Mouse (Mus musculus): ENCODE data around the gene Gm20458. TPM values are rescaled to one million over a fixed set of nuclear protein-coding genes. Genes with fewer than 3 reads are reported as not detected.

Gene Gm20458
- polyA plus RNA-seq, 1 experiment = not detected

DNA sequence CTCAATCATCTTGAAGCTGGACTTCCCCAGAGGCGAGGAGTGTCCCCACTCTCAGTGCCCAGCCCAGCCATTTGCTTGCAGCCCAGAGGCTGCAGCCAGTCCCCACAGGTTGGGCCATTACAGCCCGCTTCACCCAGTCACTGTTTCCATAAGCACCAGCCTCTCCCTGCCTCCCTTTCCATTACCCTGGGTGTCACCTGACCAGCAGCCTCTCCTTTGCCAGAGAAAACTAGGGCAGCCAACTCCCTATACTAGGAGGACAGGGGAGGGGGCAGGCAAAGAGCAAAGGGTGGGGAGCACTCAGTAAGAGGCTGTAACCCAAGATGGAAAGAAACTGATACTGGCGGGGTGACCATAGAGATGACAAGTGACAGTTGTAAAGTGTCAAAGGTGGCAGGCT, 23.8 kb upstream of the Gm20458 start:
- Histone ChIP-seq H3K4me1 (ENCODE audit: control insufficient read depth, insufficient read depth, low read length) (no peaks in the 10 kb centered on the region), H3K27ac (ENCODE audit: control insufficient read depth, insufficient read depth, low read depth, low read length, poor library complexity) (no peak overlapping the region), H3K4me3 (replicated peaks; ENCODE audit: control insufficient read depth, low read depth, low read length) (no peak overlapping the region)
- TF ChIP-seq POLR2A (IDR thresholded peaks at IDR 0.05; ENCODE audit: borderline replicate concordance, control insufficient read depth, low read depth, low read length) = no peak
- TF ChIP-seq CTCF (IDR thresholded peaks at IDR 0.05; ENCODE audit: control insufficient read depth, insufficient read depth, low read length) = no peak
- 76% methylated on average over 3 of the region's 3 CpGs for WGBS

DNA sequence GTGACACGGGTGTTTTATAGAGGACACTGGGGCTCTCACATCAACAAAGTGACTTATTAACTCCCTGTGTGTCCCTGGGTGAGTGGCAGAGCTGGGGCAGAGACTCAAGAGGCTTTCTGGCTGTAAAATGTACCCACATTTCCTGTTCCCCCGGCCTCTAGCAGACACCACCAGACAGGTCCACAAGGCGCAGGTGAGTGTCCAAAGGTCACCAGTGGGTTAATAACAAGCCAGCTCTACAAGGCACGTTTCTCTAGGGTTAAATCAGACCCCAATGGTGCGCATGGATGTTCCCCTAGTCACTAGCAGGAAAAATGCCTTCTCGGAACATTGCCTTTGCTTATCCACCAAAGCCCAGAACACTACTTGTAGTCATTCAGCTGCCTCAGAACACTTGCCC, 23.1 kb upstream of the Gm20458 start:
- Histone ChIP-seq H3K27ac (ENCODE audit: control insufficient read depth, insufficient read depth, low read depth, low read length, poor library complexity) (no peak overlapping the region), H3K4me1 (ENCODE audit: control insufficient read depth, insufficient read depth, low read length) (no peaks in the 10 kb centered on the region), H3K4me3 (replicated peaks; ENCODE audit: control insufficient read depth, low read depth, low read length) (no peak overlapping the region)
- 52% methylated on average over 6 of the region's 6 CpGs for WGBS
- no peak for TF ChIP-seq CTCF (IDR thresholded peaks at IDR 0.05; ENCODE audit: control insufficient read depth, insufficient read depth, low read length)
- no peak for TF ChIP-seq POLR2A (IDR thresholded peaks at IDR 0.05; ENCODE audit: borderline replicate concordance, control insufficient read depth, low read depth, low read length)

DNA sequence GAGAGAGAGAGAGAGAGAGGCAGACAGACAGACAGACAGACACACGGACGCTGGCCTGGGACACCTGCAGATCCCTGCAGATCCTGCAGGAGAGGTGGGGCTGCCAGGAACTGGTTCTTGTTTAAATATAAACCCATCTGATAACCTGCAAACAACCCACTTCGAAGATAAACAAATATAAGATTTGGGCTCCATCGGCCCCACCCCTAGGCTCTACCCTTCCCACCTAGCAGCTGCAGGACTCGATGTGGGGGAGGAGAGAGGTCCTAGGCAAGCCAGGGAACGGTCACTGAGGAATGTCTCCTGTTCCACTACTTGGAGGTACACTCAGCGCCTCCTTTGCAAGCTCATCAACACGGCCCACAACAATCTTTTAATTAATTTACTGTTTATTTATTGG, 22.5 kb upstream of the Gm20458 start:
- no peak overlapping the region for H3K27ac ChIP-seq (ENCODE audit: control insufficient read depth, insufficient read depth, low read depth, low read length, poor library complexity)
- no peak overlapping the region for H3K4me3 ChIP-seq (replicated peaks; ENCODE audit: control insufficient read depth, low read depth, low read length)
- 71% methylated on average over 8 of the region's 8 CpGs for WGBS
- TF ChIP-seq POLR2A (IDR thresholded peaks at IDR 0.05; ENCODE audit: borderline replicate concordance, control insufficient read depth, low read depth, low read length) (no peak), CTCF (IDR thresholded peaks at IDR 0.05; ENCODE audit: control insufficient read depth, insufficient read depth, low read length) (no peak)
- H3K4me1 ChIP-seq (ENCODE audit: control insufficient read depth, insufficient read depth, low read length) = no peaks in the 10 kb centered on the region

DNA sequence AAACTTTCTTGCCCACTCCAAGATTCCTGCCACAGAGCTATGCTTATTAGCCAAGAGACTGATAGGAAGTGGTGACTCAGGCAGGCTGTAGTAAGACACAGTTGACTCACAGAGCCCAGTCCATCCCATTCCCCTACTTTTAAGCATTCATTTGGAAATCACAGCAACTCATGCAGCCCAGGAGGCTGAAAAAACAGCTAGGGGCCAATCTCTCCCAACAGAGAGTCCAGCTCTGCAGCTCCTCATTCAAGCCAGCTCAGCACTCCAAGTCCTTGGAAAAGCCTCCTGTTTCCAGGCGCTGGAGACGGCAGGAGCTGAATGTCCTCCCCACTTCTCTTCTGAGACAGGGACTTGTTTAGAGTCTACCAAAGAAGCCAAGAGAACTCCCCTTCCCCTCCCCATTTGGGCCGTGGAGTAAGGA, 21.8 kb upstream of the Gm20458 start:
- TF ChIP-seq CTCF (IDR thresholded peaks at IDR 0.05; ENCODE audit: control insufficient read depth, insufficient read depth, low read length) = no peak
- no peak for TF ChIP-seq POLR2A (IDR thresholded peaks at IDR 0.05; ENCODE audit: borderline replicate concordance, control insufficient read depth, low read depth, low read length)
- Histone ChIP-seq H3K27ac (ENCODE audit: control insufficient read depth, insufficient read depth, low read depth, low read length, poor library complexity) (no peak overlapping the region), H3K4me1 (ENCODE audit: control insufficient read depth, insufficient read depth, low read length) (no peaks in the 10 kb centered on the region), H3K4me3 (replicated peaks; ENCODE audit: control insufficient read depth, low read depth, low read length) (no peak overlapping the region)
- 76% methylated on average over 3 of the region's 3 CpGs for WGBS

GRCm38 (mm10) chr2:164440314-164440713, 20.5 kb upstream of the Gm20458 start:
- WGBS = 41% methylated on average over 5 of the region's 5 CpGs
- Histone ChIP-seq H3K4me1 (ENCODE audit: control insufficient read depth, insufficient read depth, low read length) (no peaks in the 10 kb centered on the region), H3K4me3 (replicated peaks; ENCODE audit: control insufficient read depth, low read depth, low read length) (no peak overlapping the region), H3K27ac (ENCODE audit: control insufficient read depth, insufficient read depth, low read depth, low read length, poor library complexity) (no peak overlapping the region)
- no peak for TF ChIP-seq POLR2A (IDR thresholded peaks at IDR 0.05; ENCODE audit: borderline replicate concordance, control insufficient read depth, low read depth, low read length)
- TF ChIP-seq CTCF (IDR thresholded peaks at IDR 0.05; ENCODE audit: control insufficient read depth, insufficient read depth, low read length) = no peak

DNA sequence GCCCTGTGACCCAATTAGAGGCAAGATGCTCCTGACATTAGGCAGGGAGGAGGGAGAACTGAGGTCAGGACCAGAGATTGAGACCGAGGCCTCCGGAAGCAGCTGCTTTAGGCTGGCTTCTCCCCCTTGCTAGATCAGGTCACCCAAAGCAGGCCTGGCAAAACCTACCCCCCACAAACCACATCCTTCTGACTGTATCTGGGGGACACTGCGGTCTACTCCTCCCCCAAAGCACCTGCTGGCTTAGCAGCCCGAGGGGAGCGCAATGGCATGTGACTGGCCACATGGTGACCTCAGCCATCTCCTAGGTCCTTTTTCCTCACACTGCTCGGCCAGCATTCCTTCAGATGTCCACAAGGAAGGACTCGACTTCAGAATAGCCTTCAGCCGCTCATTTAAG, 19.6 kb upstream of the Gm20458 start:
- Histone ChIP-seq H3K27ac (ENCODE audit: control insufficient read depth, insufficient read depth, low read depth, low read length, poor library complexity) (peak overlapping the region; percentile 65; the same call in 1 of the 2 replicates), H3K4me1 (ENCODE audit: control insufficient read depth, insufficient read depth, low read length) (no peaks in the 10 kb centered on the region), H3K4me3 (replicated peaks; ENCODE audit: control insufficient read depth, low read depth, low read length) (peak overlapping the region; percentile 58)
- TF ChIP-seq POLR2A (IDR thresholded peaks at IDR 0.05; ENCODE audit: borderline replicate concordance, control insufficient read depth, low read depth, low read length) (no peak), CTCF (IDR thresholded peaks at IDR 0.05; ENCODE audit: control insufficient read depth, insufficient read depth, low read length) (no peak)
- WGBS = 2% methylated on average over 8 of the region's 8 CpGs

DNA sequence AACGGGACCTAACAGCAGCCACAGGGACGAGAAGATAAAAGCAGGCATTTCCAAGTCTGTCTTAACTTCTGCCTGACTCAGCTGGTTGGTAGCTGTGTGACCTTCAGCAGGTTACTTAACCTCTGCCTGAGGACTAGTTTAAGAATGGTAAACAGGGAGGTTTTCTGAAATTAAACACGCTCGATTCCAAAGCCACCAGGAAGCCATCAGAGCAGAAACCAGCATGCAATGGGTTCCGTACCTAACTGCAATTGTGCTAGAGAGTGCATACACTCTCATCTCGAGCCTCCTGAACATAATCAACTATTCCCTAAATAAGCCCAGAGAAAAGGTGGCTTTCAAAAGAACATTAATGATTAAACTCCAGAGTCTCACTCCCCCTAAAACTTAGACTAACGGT, 19.0 kb upstream of the Gm20458 start:
- TF ChIP-seq POLR2A (IDR thresholded peaks at IDR 0.05; ENCODE audit: borderline replicate concordance, control insufficient read depth, low read depth, low read length) (no peak), CTCF (IDR thresholded peaks at IDR 0.05; ENCODE audit: control insufficient read depth, insufficient read depth, low read length) (no peak)
- Histone ChIP-seq H3K4me3 (replicated peaks; ENCODE audit: control insufficient read depth, low read depth, low read length) (peak overlapping the region; percentile 76), H3K27ac (ENCODE audit: control insufficient read depth, insufficient read depth, low read depth, low read length, poor library complexity) (no peak overlapping the region), H3K4me1 (ENCODE audit: control insufficient read depth, insufficient read depth, low read length) (no peaks in the 10 kb centered on the region)
- 14% methylated on average over 7 of the region's 7 CpGs for WGBS

GRCm38 (mm10) chr2:164442315-164443050, 18.3 kb upstream of the Gm20458 start:
- Histone ChIP-seq H3K4me1 (ENCODE audit: control insufficient read depth, insufficient read depth, low read length) (no peaks in the 10 kb centered on the region), H3K27ac (ENCODE audit: control insufficient read depth, insufficient read depth, low read depth, low read length, poor library complexity) (peak overlapping the region; percentile 80), H3K4me3 (replicated peaks; ENCODE audit: control insufficient read depth, low read depth, low read length) (peak overlapping the region; percentile 76)
- no peak for TF ChIP-seq POLR2A (IDR thresholded peaks at IDR 0.05; ENCODE audit: borderline replicate concordance, control insufficient read depth, low read depth, low read length)
- TF ChIP-seq CTCF (IDR thresholded peaks at IDR 0.05; ENCODE audit: control insufficient read depth, insufficient read depth, low read length) = no peak
- 6% methylated on average over 29 of the region's 29 CpGs for WGBS
